Mouse (Mus musculus) forebrain, embryonic 12.5 days (tissue): ENCODE measurements at regions not wholly inside any gene's neighbourhood (a gene's known extent, or its start where the extent isn't known, plus 50 kb on each side); places are given as distances from the start of the nearest gene placed in this dataset.
A peak's percentile ranks its signal among the peaks of the same experiment; 100 is the strongest.

ENCODE experiments used
- ATAC-seq: fragments of 200-750 bp; cut with Nextera tagmentation; 2 replicates; pipeline ENCODE4 v1.8.0; 2017; ENCODE audit warnings: moderate TSS enrichment; ENCODE audit not compliant: low FRiP score
- H3K27ac ChIP-seq: fragments of 300-500 bp; sonication (generic); 2 replicates; pipeline ENCODE4 v1.5.1; 2016; ENCODE audit warnings: mild to moderate bottlenecking
- H3K27me3 ChIP-seq: fragments of 300-500 bp; sonication (generic); 2 replicates; pipeline ENCODE4 v1.6.1; 2016; ENCODE audit warnings: mild to moderate bottlenecking
- H3K36me3 ChIP-seq: fragments of 300-500 bp; sonication (generic); replicated peaks from 2 replicates; pipeline ENCODE4 v1.6.1; 2016; ENCODE audit warnings: mild to moderate bottlenecking
- H3K4me1 ChIP-seq: fragments of 300-500 bp; sonication (generic); 2 replicates; pipeline ENCODE4 v1.6.1; 2016
- H3K4me2 ChIP-seq: fragments of 300-500 bp; sonication (generic); 2 replicates; pipeline ENCODE4 v1.6.1; 2016; ENCODE audit warnings: mild to moderate bottlenecking, moderate library complexity
- H3K4me3 ChIP-seq: fragments of 300-500 bp; sonication (generic); replicated peaks from 2 replicates; pipeline ENCODE4 v1.5.1; 2016; ENCODE audit warnings: mild to moderate bottlenecking
- H3K9ac ChIP-seq: fragments of 300-500 bp; sonication (generic); 2 replicates; pipeline ENCODE4 v1.6.1; 2016; ENCODE audit warnings: mild to moderate bottlenecking
- H3K9me3 ChIP-seq: fragments of 300-500 bp; sonication (generic); 2 replicates; pipeline ENCODE4 v1.6.1; 2016
- WGBS: fragments of 180-500 bp; shearing (Covaris S2); methylation state at CpG from one replicate; pipeline ENCODE4 v1.1.7; 2016; 5-methylcytosine and 5-hydroxymethylcytosine counted together

- Histone ChIP-seq H3K9me3 (no peaks in the 10 kb centered on the region), H3K4me1 (no peaks in the 10 kb centered on the region), H3K4me2 (no peak overlapping the region), H3K27ac (no peak overlapping the region), H3K36me3 (no peaks in the 10 kb centered on the region), H3K4me3 (no peak overlapping the region), H3K9ac (no peak overlapping the region), H3K27me3 (no peaks in the 10 kb centered on the region)
- 83% methylated on average over 5 of the region's 5 CpGs for WGBS
- ATAC-seq: no peak
Measured at GRCm38 (mm10) chr11:48605223-48605824, 194.8 kb upstream of the Rack1 start.

GRCm38 (mm10) chr11:48601096-48601495, 199.0 kb upstream of the Rack1 start:
- no peaks in the 10 kb centered on the region for H3K27me3 ChIP-seq
- no peak overlapping the region for H3K27ac ChIP-seq
- WGBS: 91% methylated on average over 1 of the region's 1 CpGs
- no peak for ATAC-seq
- H3K36me3 ChIP-seq: no peaks in the 10 kb centered on the region
- H3K4me3 ChIP-seq: no peak overlapping the region
- no peaks in the 10 kb centered on the region for H3K9me3 ChIP-seq
- no peak overlapping the region for H3K9ac ChIP-seq
- no peak overlapping the region for H3K4me2 ChIP-seq
- no peaks in the 10 kb centered on the region for H3K4me1 ChIP-seq

- Histone ChIP-seq H3K4me3 (no peak overlapping the region), H3K4me2 (no peak overlapping the region), H3K36me3 (no peaks in the 10 kb centered on the region), H3K27ac (no peak overlapping the region), H3K27me3 (no peaks in the 10 kb centered on the region), H3K4me1 (no peaks in the 10 kb centered on the region), H3K9me3 (no peaks in the 10 kb centered on the region), H3K9ac (no peak overlapping the region)
- ATAC-seq: no peak
- WGBS: 81% methylated on average over 5 of the region's 5 CpGs
Measured at GRCm38 (mm10) chr11:48599573-48600127, 200.5 kb upstream of the Rack1 start.

GRCm38 (mm10) chr11:48599033-48599432, 201.1 kb upstream of the Rack1 start:
- no peaks in the 10 kb centered on the region for H3K9me3 ChIP-seq
- H3K9ac ChIP-seq: no peak overlapping the region
- ATAC-seq: no peak
- H3K27me3 ChIP-seq: no peaks in the 10 kb centered on the region
- no peaks in the 10 kb centered on the region for H3K36me3 ChIP-seq
- H3K4me2 ChIP-seq: no peak overlapping the region
- no peak overlapping the region for H3K4me3 ChIP-seq
- H3K27ac ChIP-seq: no peak overlapping the region
- peaks cover 4% of the 10 kb centered on the region; the same call in 1 of the 2 replicates for H3K4me1 ChIP-seq

- H3K9me3 ChIP-seq: no peaks in the 10 kb centered on the region
Measured at GRCm38 (mm10) chr11:48594429-48594828, 205.7 kb upstream of the Rack1 start.

GRCm38 (mm10) chr11:48588833-48589649, 211.1 kb upstream of the Rack1 start:
- Histone ChIP-seq H3K4me1 (peaks cover under 1% of the 10 kb centered on the region; the same call in 1 of the 2 replicates), H3K9me3 (no peaks in the 10 kb centered on the region), H3K27ac (no peak overlapping the region), H3K4me3 (no peak overlapping the region), H3K27me3 (no peaks in the 10 kb centered on the region), H3K4me2 (no peak overlapping the region), H3K9ac (no peak overlapping the region), H3K36me3 (no peaks in the 10 kb centered on the region)
- 37% methylated on average over 9 of the region's 9 CpGs for WGBS
- ATAC-seq: peak; percentile 88

More at GRCm38 (mm10) chr11:48594429-48594828, 205.7 kb upstream of the Rack1 start:
- peaks cover 4% of the 10 kb centered on the region; the same call in 1 of the 2 replicates for H3K4me1 ChIP-seq
- no peak overlapping the region for H3K4me3 ChIP-seq
- no peak overlapping the region for H3K9ac ChIP-seq
- no peak overlapping the region for H3K4me2 ChIP-seq
- no peaks in the 10 kb centered on the region for H3K27me3 ChIP-seq
- WGBS: 23% methylated on average over 5 of the region's 5 CpGs
- H3K27ac ChIP-seq: no peak overlapping the region
- no peaks in the 10 kb centered on the region for H3K36me3 ChIP-seq
- no peak for ATAC-seq

- H3K27me3 ChIP-seq: no peaks in the 10 kb centered on the region
- no peak overlapping the region for H3K4me3 ChIP-seq
- H3K4me2 ChIP-seq: no peak overlapping the region
- H3K9ac ChIP-seq: no peak overlapping the region
- H3K27ac ChIP-seq: no peak overlapping the region
- no peak for ATAC-seq
- H3K36me3 ChIP-seq: no peaks in the 10 kb centered on the region
- H3K9me3 ChIP-seq: no peaks in the 10 kb centered on the region
- H3K4me1 ChIP-seq: no peaks in the 10 kb centered on the region
- 93% methylated on average over 3 of the region's 3 CpGs for WGBS
Measured at GRCm38 (mm10) chr11:48568769-48569168, 231.4 kb upstream of the Rack1 start.

GRCm38 (mm10) chr11:48567583-48568562, 232.3 kb upstream of the Rack1 start:
- H3K36me3 ChIP-seq: no peaks in the 10 kb centered on the region
- WGBS: 71% methylated on average over 6 of the region's 6 CpGs
- no peak overlapping the region for H3K9ac ChIP-seq
- no peak overlapping the region for H3K4me2 ChIP-seq
- no peaks in the 10 kb centered on the region for H3K27me3 ChIP-seq
- no peaks in the 10 kb centered on the region for H3K9me3 ChIP-seq
- no peak for ATAC-seq
- H3K4me1 ChIP-seq: no peaks in the 10 kb centered on the region
- H3K4me3 ChIP-seq: no peak overlapping the region
- no peak overlapping the region for H3K27ac ChIP-seq

GRCm38 (mm10) chr11:48558053-48558452, 242.1 kb upstream of the Rack1 start:
- Histone ChIP-seq H3K36me3 (no peaks in the 10 kb centered on the region), H3K9ac (no peak overlapping the region), H3K27me3 (no peaks in the 10 kb centered on the region), H3K4me1 (no peaks in the 10 kb centered on the region), H3K4me2 (no peak overlapping the region), H3K27ac (no peak overlapping the region), H3K4me3 (no peak overlapping the region), H3K9me3 (no peaks in the 10 kb centered on the region)
- ATAC-seq: no peak
- WGBS: 79% methylated on average over 1 of the region's 1 CpGs

GRCm38 (mm10) chr11:48552006-48552405, 248.1 kb upstream of the Rack1 start:
- Histone ChIP-seq H3K9me3 (no peaks in the 10 kb centered on the region), H3K9ac (no peak overlapping the region), H3K4me1 (no peaks in the 10 kb centered on the region), H3K27me3 (no peaks in the 10 kb centered on the region), H3K36me3 (no peaks in the 10 kb centered on the region), H3K4me2 (no peak overlapping the region), H3K27ac (no peak overlapping the region), H3K4me3 (no peak overlapping the region)
- 93% methylated on average over 3 of the region's 3 CpGs for WGBS
- ATAC-seq: no peak

GRCm38 (mm10) chr11:48551201-48551600, 248.9 kb upstream of the Rack1 start:
- no peak for ATAC-seq
- H3K27ac ChIP-seq: no peak overlapping the region
- H3K4me2 ChIP-seq: no peak overlapping the region
- H3K9ac ChIP-seq: no peak overlapping the region
- 86% methylated on average over 2 of the region's 2 CpGs for WGBS
- H3K9me3 ChIP-seq: no peaks in the 10 kb centered on the region
- H3K27me3 ChIP-seq: no peaks in the 10 kb centered on the region
- no peaks in the 10 kb centered on the region for H3K36me3 ChIP-seq
- no peak overlapping the region for H3K4me3 ChIP-seq
- H3K4me1 ChIP-seq: no peaks in the 10 kb centered on the region

- H3K4me1 ChIP-seq: no peaks in the 10 kb centered on the region
- no peak overlapping the region for H3K4me3 ChIP-seq
- no peaks in the 10 kb centered on the region for H3K27me3 ChIP-seq
- WGBS: 73% methylated on average over 3 of the region's 3 CpGs
- no peak overlapping the region for H3K9ac ChIP-seq
- no peak for ATAC-seq
- H3K9me3 ChIP-seq: no peaks in the 10 kb centered on the region
- H3K27ac ChIP-seq: no peak overlapping the region
- H3K36me3 ChIP-seq: no peaks in the 10 kb centered on the region
- no peak overlapping the region for H3K4me2 ChIP-seq
Measured at GRCm38 (mm10) chr11:48526316-48526715, 273.8 kb upstream of the Rack1 start.
